Mouse (Mus musculus): ENCODE data around the gene Scube3. TPM values are rescaled to one million over a fixed set of nuclear protein-coding genes. Genes with fewer than 3 reads are reported as not detected.
A peak's percentile ranks its signal among the peaks of the same experiment; 100 is the strongest.

The Scube3 gene
- polyA plus RNA-seq, 1 experiment = not detected

DNA sequence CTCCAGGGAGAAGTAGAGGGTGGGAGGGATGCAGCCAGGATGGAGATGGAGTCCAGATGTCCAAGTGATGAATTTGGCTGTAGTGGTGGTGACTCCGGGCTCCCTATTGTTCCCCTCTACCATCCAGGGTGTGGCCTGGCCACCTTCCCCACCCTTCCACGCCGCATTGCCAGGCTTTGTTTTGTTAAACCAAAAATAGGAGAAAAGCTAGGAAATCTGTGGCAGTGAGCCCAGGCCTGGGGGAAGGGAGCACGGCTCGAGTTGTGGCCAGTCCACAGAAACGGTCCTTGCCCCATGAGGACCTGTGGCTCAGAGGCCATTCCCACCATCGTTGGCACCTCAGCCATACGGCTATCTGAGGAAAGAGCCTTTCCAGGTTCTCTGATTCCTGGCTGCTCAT lies 13.0 kb downstream of the Scube3 start:
- H3K4me3 ChIP-seq (replicated peaks) = no peak overlapping the region
- no peaks in the 10 kb centered on the region for H3K36me3 ChIP-seq (ENCODE audit: control insufficient read depth)
- TF ChIP-seq GATA1 (IDR thresholded peaks at IDR 0.05; ENCODE audit: low read length) (no peak), TAL1 (IDR thresholded peaks at IDR 0.05; ENCODE audit: low read length) (no peak)
- H3K27me3 ChIP-seq (ENCODE audit: control insufficient read depth) = peaks cover 9% of the 10 kb centered on the region
- no peaks in the 10 kb centered on the region for H3K4me1 ChIP-seq (ENCODE audit: control insufficient read depth)
- H3K9me3 ChIP-seq (ENCODE audit: control insufficient read depth, low read length) = no peaks in the 10 kb centered on the region

DNA sequence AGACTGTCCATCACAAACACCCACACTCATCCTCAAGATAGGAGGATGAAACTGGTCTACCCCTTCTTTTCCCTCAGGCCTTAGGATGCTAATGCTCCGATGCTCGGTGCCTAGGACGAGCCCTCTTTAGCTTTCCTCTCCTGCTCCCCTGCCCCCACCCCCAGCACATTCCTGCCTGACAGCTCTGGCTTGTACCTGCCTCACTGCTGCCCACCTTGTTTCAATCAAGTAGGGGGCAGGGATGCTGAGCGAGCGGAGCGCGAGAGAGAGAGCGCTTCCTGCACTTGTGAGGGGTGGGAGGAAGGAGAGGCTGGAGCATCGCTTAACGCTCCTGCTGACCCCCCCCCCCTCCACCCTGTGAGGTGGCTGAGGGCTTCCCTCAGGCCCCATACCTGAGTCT lies 18.4 kb downstream of the Scube3 start:
- H3K4me1 ChIP-seq (ENCODE audit: control insufficient read depth) = no peaks in the 10 kb centered on the region
- TF ChIP-seq GATA1 (IDR thresholded peaks at IDR 0.05; ENCODE audit: low read length) (no peak), TAL1 (IDR thresholded peaks at IDR 0.05; ENCODE audit: low read length) (no peak)
- peaks cover 32% of the 10 kb centered on the region for H3K27me3 ChIP-seq (ENCODE audit: control insufficient read depth)

DNA sequence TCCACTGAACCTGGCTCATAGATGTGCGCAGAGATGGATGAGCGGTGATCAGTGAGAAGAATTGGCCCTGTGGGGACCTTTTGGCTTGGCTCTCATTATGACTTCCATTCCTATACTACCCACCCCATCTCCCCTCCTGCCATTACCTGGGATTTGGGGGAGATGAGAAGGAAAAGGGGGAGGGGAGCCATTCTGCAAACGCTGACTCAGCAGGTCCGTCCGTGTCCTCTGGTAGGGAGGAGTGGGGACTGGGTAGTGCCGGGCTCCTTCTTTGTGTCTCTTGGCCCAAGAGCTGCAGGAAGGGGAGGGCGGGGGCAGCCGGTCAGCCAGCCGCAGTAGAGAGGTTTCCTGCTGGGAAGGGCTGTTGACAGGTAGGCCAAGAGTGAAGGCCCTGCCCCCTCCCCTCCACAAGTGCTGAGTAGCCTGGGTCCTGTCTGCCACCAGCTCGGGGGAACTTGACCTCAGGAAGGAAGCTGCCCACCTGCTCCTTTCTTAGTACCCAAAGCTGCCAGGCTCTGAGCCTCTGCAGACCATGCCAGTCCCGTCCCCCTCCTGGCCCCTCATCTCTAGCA lies 19.5 kb downstream of the Scube3 start:
- H3K4me3 ChIP-seq (replicated peaks) = no peak overlapping the region
- H3K4me1 ChIP-seq (ENCODE audit: control insufficient read depth) = no peaks in the 10 kb centered on the region
- H3K9me3 ChIP-seq (ENCODE audit: control insufficient read depth, low read length) = no peaks in the 10 kb centered on the region
- TF ChIP-seq GATA1 (IDR thresholded peaks at IDR 0.05; ENCODE audit: low read length) = no peak
- no peak for TF ChIP-seq TAL1 (IDR thresholded peaks at IDR 0.05; ENCODE audit: low read length)
- H3K27me3 ChIP-seq (ENCODE audit: control insufficient read depth) = peaks cover 32% of the 10 kb centered on the region
- no peaks in the 10 kb centered on the region for H3K36me3 ChIP-seq (ENCODE audit: control insufficient read depth)

More for the DNA sequence above, 18.4 kb downstream of the Scube3 start:
- Histone ChIP-seq H3K4me3 (replicated peaks) (no peak overlapping the region), H3K9me3 (ENCODE audit: control insufficient read depth, low read length) (no peaks in the 10 kb centered on the region), H3K36me3 (ENCODE audit: control insufficient read depth) (no peaks in the 10 kb centered on the region)

DNA sequence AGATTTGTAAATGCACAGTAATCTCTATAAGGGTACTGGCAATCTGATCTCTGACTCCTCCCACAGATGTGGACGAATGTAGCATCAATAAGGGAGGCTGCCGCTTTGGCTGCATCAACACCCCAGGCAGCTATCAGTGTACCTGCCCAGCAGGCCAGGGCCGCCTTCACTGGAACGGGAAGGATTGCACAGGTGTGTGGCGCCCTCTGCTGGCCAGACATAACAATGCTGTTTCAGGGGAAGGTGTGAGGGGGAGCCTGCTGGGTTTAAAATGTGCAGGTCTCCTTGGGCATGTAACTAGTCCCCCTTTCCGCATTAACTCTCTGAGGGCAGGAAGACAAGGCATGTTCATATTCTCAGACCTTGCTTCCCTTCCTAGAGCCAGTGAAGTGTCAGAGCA lies 21.7 kb downstream of the Scube3 start:
- TF ChIP-seq GATA1 (IDR thresholded peaks at IDR 0.05; ENCODE audit: low read length) (no peak), TAL1 (IDR thresholded peaks at IDR 0.05; ENCODE audit: low read length) (no peak)
- Histone ChIP-seq H3K4me1 (ENCODE audit: control insufficient read depth) (no peaks in the 10 kb centered on the region), H3K27me3 (ENCODE audit: control insufficient read depth) (peaks cover 32% of the 10 kb centered on the region), H3K36me3 (ENCODE audit: control insufficient read depth) (no peaks in the 10 kb centered on the region), H3K9me3 (ENCODE audit: control insufficient read depth, low read length) (no peaks in the 10 kb centered on the region), H3K4me3 (replicated peaks) (no peak overlapping the region)

GRCm38 (mm10) chr17:28170460-28171305 lies 28.7 kb downstream of the Scube3 start:
- H3K4me3 ChIP-seq (replicated peaks) = no peak overlapping the region
- H3K27me3 ChIP-seq (ENCODE audit: control insufficient read depth) = peaks cover 5% of the 10 kb centered on the region

GRCm38 (mm10) chr17:28172690-28173089 lies 30.7 kb downstream of the Scube3 start:
- H3K4me3 ChIP-seq (replicated peaks) = no peak overlapping the region
- TF ChIP-seq TAL1 (IDR thresholded peaks at IDR 0.05; ENCODE audit: low read length) (no peak), GATA1 (IDR thresholded peaks at IDR 0.05; ENCODE audit: low read length) (no peak)
- no peaks in the 10 kb centered on the region for H3K9me3 ChIP-seq (ENCODE audit: control insufficient read depth, low read length)

More at GRCm38 (mm10) chr17:28170460-28171305, 28.7 kb downstream of the Scube3 start:
- H3K36me3 ChIP-seq (ENCODE audit: control insufficient read depth) = no peaks in the 10 kb centered on the region
- H3K4me1 ChIP-seq (ENCODE audit: control insufficient read depth) = no peaks in the 10 kb centered on the region
- TF ChIP-seq TAL1 (IDR thresholded peaks at IDR 0.05; ENCODE audit: low read length) = no peak
- H3K9me3 ChIP-seq (ENCODE audit: control insufficient read depth, low read length) = no peaks in the 10 kb centered on the region

DNA sequence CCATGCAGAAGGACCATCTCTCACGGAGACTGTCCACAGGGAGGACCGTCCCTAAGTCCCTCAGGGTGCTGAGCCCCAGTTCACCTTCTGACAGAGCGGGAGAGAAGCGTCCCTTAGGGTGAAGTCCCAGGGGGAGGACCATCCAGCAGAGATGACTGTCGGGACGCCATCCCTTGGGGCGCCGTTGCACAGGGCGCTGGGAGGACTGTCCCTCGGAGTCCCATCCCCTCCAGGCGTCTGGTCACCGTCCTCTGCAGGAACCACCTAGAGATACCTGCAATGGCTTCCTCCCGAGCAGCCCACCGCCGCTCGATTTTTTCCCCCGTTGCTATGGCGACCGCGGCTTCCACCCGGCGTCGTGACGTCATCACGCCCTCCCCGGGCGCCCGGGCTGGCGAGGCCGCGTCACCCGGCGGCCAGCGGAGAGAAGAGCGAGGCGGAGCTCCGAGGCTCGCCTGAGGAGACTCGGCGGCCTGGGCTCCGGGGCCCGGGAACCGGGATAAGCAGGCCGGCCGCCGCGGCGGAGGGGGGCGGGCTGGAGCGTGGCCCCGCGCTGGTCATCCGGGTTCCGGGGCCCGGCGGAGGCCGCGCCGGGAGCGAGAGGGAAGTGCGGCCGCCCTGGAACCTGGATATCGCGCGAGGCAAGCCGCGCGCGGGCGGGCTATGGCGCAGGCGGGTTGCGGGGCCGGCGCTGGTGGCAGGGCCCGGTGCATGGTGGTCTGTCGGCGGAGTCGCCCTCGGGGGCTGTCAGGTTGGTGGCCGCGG lies 35.0 kb downstream of the Scube3 start, which contains the start of gene Zfp523:
Zfp523 (plus strand) TSS at position 355 of the 765 bp plus-strand sequence.
- Histone ChIP-seq H3K36me3 (ENCODE audit: control insufficient read depth) (no peaks in the 10 kb centered on the region), H3K27me3 (ENCODE audit: control insufficient read depth) (peaks cover 12% of the 10 kb centered on the region), H3K4me1 (ENCODE audit: control insufficient read depth) (peaks cover 18% of the 10 kb centered on the region), H3K4me3 (replicated peaks) (peak within 1 kb of the TSS; percentile 75), H3K9me3 (ENCODE audit: control insufficient read depth, low read length) (no peaks in the 10 kb centered on the region)
- no peak for TF ChIP-seq GATA1 (IDR thresholded peaks at IDR 0.05; ENCODE audit: low read length)
- no peak for TF ChIP-seq TAL1 (IDR thresholded peaks at IDR 0.05; ENCODE audit: low read length)

More at GRCm38 (mm10) chr17:28172690-28173089, 30.7 kb downstream of the Scube3 start:
- H3K4me1 ChIP-seq (ENCODE audit: control insufficient read depth) = peaks cover 15% of the 10 kb centered on the region
- H3K27me3 ChIP-seq (ENCODE audit: control insufficient read depth) = peaks cover 12% of the 10 kb centered on the region
- no peaks in the 10 kb centered on the region for H3K36me3 ChIP-seq (ENCODE audit: control insufficient read depth)

- Histone ChIP-seq H3K27me3 (ENCODE audit: control insufficient read depth) (peaks cover 12% of the 10 kb centered on the region), H3K9me3 (ENCODE audit: control insufficient read depth, low read length) (no peaks in the 10 kb centered on the region), H3K4me1 (ENCODE audit: control insufficient read depth) (peaks cover 18% of the 10 kb centered on the region), H3K4me3 (replicated peaks) (peak overlapping the region; percentile 75), H3K36me3 (ENCODE audit: control insufficient read depth) (no peaks in the 10 kb centered on the region)
- TF ChIP-seq GATA1 (IDR thresholded peaks at IDR 0.05; ENCODE audit: low read length) (no peak), TAL1 (IDR thresholded peaks at IDR 0.05; ENCODE audit: low read length) (no peak)
Measured at GRCm38 (mm10) chr17:28177540-28178046, 35.7 kb downstream of the Scube3 start.

Data from erythroblast, embryonic 14.5 days (primary cell).